Comparison of ENCODE assay signal across 27 mouse cellular contexts in genomic region chr7:96655096-96655716, GRCm38 (mm10).
DNase-seq lines count a peak whose midpoint lies in the region; ATAC-seq and TF ChIP-seq lines count a peak whose summit lies in the region.
"Had no signal": no experiment of that assay in that cellular context is flagged by ENCODE, and none has a peak within 500 bp of the region (broad histone marks: within the 10 kb centered on the region; RNA-seq: fewer than 3 reads in every experiment).

No protein-coding gene starts in this region.

- peaks cover 75% of the 10 kb centered on the region for H3K27me3 ChIP-seq in forebrain, embryonic 12.5 days
- no peaks in the 10 kb centered on the region for H3K27me3 ChIP-seq in forebrain, postnatal 0 days (ENCODE audit: insufficient read depth, low read length)
- H3K27me3 ChIP-seq in midbrain, embryonic 11.5 days (ENCODE audit: control insufficient read depth, insufficient read depth, low read length), result peaks cover 20% of the 10 kb centered on the region; the same call in 1 of the 2 replicates
- peaks cover 46% of the 10 kb centered on the region for H3K27me3 ChIP-seq in midbrain, embryonic 13.5 days
- H3K27me3 ChIP-seq in liver, embryonic 11.5 days (replicated peaks; ENCODE audit: control insufficient read depth, insufficient read depth, low read length), result no peaks in the 10 kb centered on the region
- H3K27me3 ChIP-seq: CH12.LX; limb, embryonic 15.5 days; neural tube, embryonic 12.5 days; stomach, embryonic 15.5 days had no signal

- no peaks in the 10 kb centered on the region for H3K36me3 ChIP-seq in forebrain, embryonic 12.5 days (replicated peaks)
- H3K36me3 ChIP-seq in forebrain, postnatal 0 days (ENCODE audit: insufficient read depth), result no peaks in the 10 kb centered on the region
- no peaks in the 10 kb centered on the region for H3K36me3 ChIP-seq in midbrain, embryonic 11.5 days (ENCODE audit: control insufficient read depth, insufficient read depth, low read length)
- no peaks in the 10 kb centered on the region for H3K36me3 ChIP-seq in midbrain, embryonic 13.5 days
- H3K36me3 ChIP-seq in liver, embryonic 11.5 days (ENCODE audit: control insufficient read depth, insufficient read depth, low read length), result no peaks in the 10 kb centered on the region
- H3K36me3 ChIP-seq: limb, embryonic 15.5 days; neural tube, embryonic 12.5 days; stomach, embryonic 15.5 days had no signal

- peaks cover 74% of the 10 kb centered on the region for H3K4me1 ChIP-seq in forebrain, embryonic 12.5 days
- H3K4me1 ChIP-seq in forebrain, postnatal 0 days (ENCODE audit: insufficient read depth), result peaks cover 16% of the 10 kb centered on the region
- H3K4me1 ChIP-seq in midbrain, embryonic 11.5 days (ENCODE audit: control insufficient read depth, insufficient read depth, low read length), result peaks cover 43% of the 10 kb centered on the region
- peaks cover 57% of the 10 kb centered on the region for H3K4me1 ChIP-seq in midbrain, embryonic 13.5 days (replicated peaks)
- no peaks in the 10 kb centered on the region for H3K4me1 ChIP-seq in liver, embryonic 11.5 days (replicated peaks; ENCODE audit: control insufficient read depth, insufficient read depth, low read length)

- 0 out of 2 replicates have a peak overlapping the region, but pooled peaks have one; percentile 13 for H3K27ac ChIP-seq in forebrain, embryonic 12.5 days
- H3K27ac ChIP-seq in forebrain, postnatal 0 days (ENCODE audit: low read depth, low read length), result no peak overlapping the region
- no peak overlapping the region for H3K27ac ChIP-seq in midbrain, embryonic 11.5 days (ENCODE audit: low read depth, low read length)
- H3K27ac ChIP-seq in midbrain, embryonic 13.5 days, result no peak overlapping the region
- H3K27ac ChIP-seq in liver, embryonic 11.5 days (ENCODE audit: low read depth, low read length), result no peak overlapping the region
- H3K27ac ChIP-seq: limb, embryonic 15.5 days; neural tube, embryonic 12.5 days; stomach, embryonic 15.5 days had no signal

- no peak overlapping the region for H3K4me2 ChIP-seq in forebrain, embryonic 12.5 days
- H3K4me2 ChIP-seq in forebrain, postnatal 0 days (ENCODE audit: low read depth), result no peak overlapping the region
- no peak overlapping the region for H3K4me2 ChIP-seq in midbrain, embryonic 11.5 days
- H3K4me2 ChIP-seq in midbrain, embryonic 13.5 days (replicated peaks), result no peak overlapping the region
- no peak overlapping the region for H3K4me2 ChIP-seq in liver, embryonic 11.5 days
- H3K4me2 ChIP-seq: limb, embryonic 15.5 days; neural tube, embryonic 12.5 days; stomach, embryonic 15.5 days had no signal

- H3K9ac ChIP-seq in forebrain, embryonic 12.5 days, result no peak overlapping the region
- no peak overlapping the region for H3K9ac ChIP-seq in forebrain, postnatal 0 days
- H3K9ac ChIP-seq in midbrain, embryonic 11.5 days (ENCODE audit: low read length), result no peak overlapping the region
- no peak overlapping the region for H3K9ac ChIP-seq in midbrain, embryonic 13.5 days (replicated peaks)
- H3K9ac ChIP-seq in liver, embryonic 11.5 days (ENCODE audit: low read depth, low read length), result no peak overlapping the region
- H3K9ac ChIP-seq: limb, embryonic 15.5 days; liver, postnatal 0 days; neural tube, embryonic 12.5 days; stomach, embryonic 15.5 days had no signal

- H3K4me3 ChIP-seq in forebrain, embryonic 12.5 days (replicated peaks), result no peak overlapping the region
- no peak overlapping the region for H3K4me3 ChIP-seq in forebrain, postnatal 0 days (ENCODE audit: low read depth, low read length)
- H3K4me3 ChIP-seq in midbrain, embryonic 11.5 days (ENCODE audit: low read depth, low read length), result no peak overlapping the region
- no peak overlapping the region for H3K4me3 ChIP-seq in midbrain, embryonic 13.5 days (replicated peaks)
- no peak overlapping the region for H3K4me3 ChIP-seq in liver, embryonic 11.5 days (ENCODE audit: low read depth, low read length)
- H3K4me3 ChIP-seq: erythroblast, embryonic 14.5 days; limb, embryonic 15.5 days; megakaryocyte, embryonic 14.5 days; neural tube, embryonic 12.5 days; stomach, embryonic 15.5 days had no signal

- no peaks in the 10 kb centered on the region for H3K9me3 ChIP-seq in forebrain, embryonic 12.5 days
- no peaks in the 10 kb centered on the region for H3K9me3 ChIP-seq in forebrain, postnatal 0 days (ENCODE audit: low read length)
- H3K9me3 ChIP-seq in midbrain, embryonic 11.5 days (ENCODE audit: control insufficient read depth, low read length), result no peaks in the 10 kb centered on the region
- H3K9me3 ChIP-seq in midbrain, embryonic 13.5 days, result no peaks in the 10 kb centered on the region
- no peaks in the 10 kb centered on the region for H3K9me3 ChIP-seq in liver, embryonic 11.5 days (ENCODE audit: control insufficient read depth, low read length)
- H3K9me3 ChIP-seq: limb, embryonic 15.5 days; megakaryocyte, embryonic 14.5 days; neural tube, embryonic 12.5 days; stomach, embryonic 15.5 days had no signal

- no peak for TF ChIP-seq CTCF in forebrain, postnatal 0 days (IDR thresholded peaks at IDR 0.05; ENCODE audit: low read depth)

- no peak for DNase-seq in forebrain, postnatal 0 days
- DNase-seq in midbrain, embryonic 11.5 days (ENCODE audit: low spot score, missing footprints), result no peak
- peak; percentile 67 for DNase-seq in embryo, embryonic 10.5 days (ENCODE audit: low spot score)
- DNase-seq in retina, postnatal 7 days (ENCODE audit: low read depth, low spot score), result peak; percentile 32
- DNase-seq in adrenal gland, postnatal 14 days, result no peak
- DNase-seq in liver, embryonic 11.5 days (ENCODE audit: low spot score), result no peak
- DNase-seq: adrenal gland, postnatal 10 days; cerebellum, postnatal 10 days; kidney, adult 2 months; kidney, postnatal 10 days; layer of hippocampus, postnatal 36 days; liver, postnatal 0 days; lung, postnatal 14 days; right cerebral cortex, postnatal 14 days; thymus, adult 18-20 months; thymus, postnatal 4 days had no signal

- whole genome bisulfite sequencing in forebrain, embryonic 12.5 days, result 30% methylated on average over 3 of the region's 3 CpGs
- WGBS in forebrain, postnatal 0 days, result 64% methylated on average over 3 of the region's 3 CpGs
- WGBS in midbrain, embryonic 11.5 days, result 27% methylated on average over 3 of the region's 3 CpGs
- WGBS in midbrain, embryonic 13.5 days, result 35% methylated on average over 3 of the region's 3 CpGs
- WGBS in liver, embryonic 11.5 days, result 58% methylated on average over 3 of the region's 3 CpGs

- ATAC-seq in forebrain, embryonic 12.5 days (ENCODE audit: low FRiP score), result no peak
- ATAC-seq in forebrain, postnatal 0 days, result no peak
- ATAC-seq in midbrain, embryonic 11.5 days (ENCODE audit: low FRiP score), result 0 out of 2 replicates have a peak, but pooled peaks have one; percentile 10
- ATAC-seq in midbrain, embryonic 13.5 days, result no peak
- no peak for ATAC-seq in liver, embryonic 11.5 days (replicated peaks; ENCODE audit: low FRiP score)
- ATAC-seq: activated CD4-positive, CD25-positive, alpha-beta regulatory T cell, adult 4 months; forebrain, embryonic 16.5 days; inflammation-experienced regulatory T-cells, adult 6 months; liver, postnatal 0 days had no signal

Comparison
In these comparisons a context has a peak if more than half of its experiments do, and no peak if none do; other contexts are left out.
1. DNase-seq: peak in embryo, embryonic 10.5 days (single experiment) and retina, postnatal 7 days (single experiment); none in forebrain, postnatal 0 days (single experiment), midbrain, embryonic 11.5 days (single experiment), adrenal gland, postnatal 14 days (single experiment) and liver, embryonic 11.5 days (single experiment).